Comparison of ENCODE assay signal across 15 mouse cellular contexts in the genomic region with DNA sequence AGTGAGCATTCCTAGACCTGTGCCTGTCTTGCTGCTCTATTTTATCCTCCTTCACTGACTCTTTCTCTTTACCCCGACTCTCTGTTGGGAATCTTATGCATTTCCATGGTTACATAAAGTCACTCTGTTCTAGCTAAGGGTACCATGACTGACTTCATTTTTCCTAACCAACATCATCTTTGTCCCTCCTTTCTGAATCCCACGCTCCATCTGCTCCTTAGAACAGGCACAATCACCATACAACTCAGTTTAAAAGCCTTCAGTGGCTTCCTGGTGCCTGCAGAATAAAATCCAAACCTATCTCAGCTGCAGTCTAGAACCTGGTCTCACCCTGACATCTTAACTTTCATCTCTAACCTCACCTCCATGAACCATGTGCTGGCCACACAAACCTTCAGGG. TPM values are rescaled to one million over a fixed set of nuclear protein-coding genes. Genes with fewer than 3 reads are reported as not detected.
DNase-seq lines count a peak whose midpoint lies in the region; ATAC-seq and TF ChIP-seq lines count a peak whose summit lies in the region.
"Had no signal": no experiment of that assay in that cellular context is flagged by ENCODE, and none has a peak within 500 bp of the region (broad histone marks: within the 10 kb centered on the region; RNA-seq: fewer than 3 reads in every experiment).

No protein-coding gene starts in this region.

- no peak for TF ChIP-seq CTCF in cerebellum, adult 2 months (IDR thresholded peaks at IDR 0.05; ENCODE audit: borderline replicate concordance, insufficient read depth, low read depth, low read length)

- WGBS in hindbrain, embryonic 10.5 days = 74% methylated on average over 2 of the region's 2 CpGs
- 66% methylated on average over 2 of the region's 2 CpGs for WGBS in hindbrain, embryonic 16.5 days
- WGBS in embryonic facial prominence, embryonic 10.5 days = 86% methylated on average over 2 of the region's 2 CpGs
- WGBS in liver, embryonic 15.5 days (ENCODE audit: insufficient replicate concordance) = 77% methylated on average over 2 of the region's 2 CpGs
- 72% methylated on average over 2 of the region's 2 CpGs for WGBS in cerebellum, adult 2 months

- no peak for DNase-seq in hindbrain, embryonic 10.5 days (ENCODE audit: low spot score)
- DNase-seq in embryonic facial prominence, embryonic 10.5 days (ENCODE audit: low spot score) = no peak
- peak; percentile 61 to 66 for DNase-seq in layer of hippocampus, adult 8-10 months (ENCODE audit: low spot score in 2 of 2)
- no peak for DNase-seq in cerebellum, adult 2 months
- no peak for DNase-seq in urinary bladder, postnatal 14 days (ENCODE audit: low spot score)
- DNase-seq: adrenal gland, postnatal 14 days; cerebellum, adult 18-20 months; gastrocnemius, postnatal 14 days; lung, postnatal 14 days had no signal

- ATAC-seq in hindbrain, embryonic 16.5 days = no peak
- no peak for ATAC-seq in liver, embryonic 15.5 days (ENCODE audit: insufficient read depth)
- ATAC-seq: midbrain, embryonic 16.5 days had no signal

- H3K4me3 ChIP-seq in hindbrain, embryonic 10.5 days = no peak overlapping the region
- H3K4me3 ChIP-seq in hindbrain, embryonic 16.5 days (ENCODE audit: low read length) = no peak overlapping the region
- no peak overlapping the region for H3K4me3 ChIP-seq in embryonic facial prominence, embryonic 10.5 days
- H3K4me3 ChIP-seq in liver, embryonic 15.5 days (replicated peaks) = peak overlapping the region; percentile 28; the same call in 1 of the 2 replicates
- H3K4me3 ChIP-seq in cerebellum, adult 2 months (replicated peaks; ENCODE audit: insufficient read depth, low read depth, low read length) = no peak overlapping the region
- H3K4me3 ChIP-seq: kidney, embryonic 15.5 days; neural tube, embryonic 15.5 days had no signal

- H3K4me2 ChIP-seq in hindbrain, embryonic 16.5 days (ENCODE audit: low read length) = no peak overlapping the region
- H3K4me2 ChIP-seq in liver, embryonic 15.5 days = peak overlapping the region; percentile 60
- H3K4me2 ChIP-seq: hindbrain, embryonic 14.5 days; kidney, embryonic 15.5 days; neural tube, embryonic 15.5 days had no signal

- no peaks in the 10 kb centered on the region for H3K9me3 ChIP-seq in hindbrain, embryonic 10.5 days
- H3K9me3 ChIP-seq in hindbrain, embryonic 16.5 days (ENCODE audit: control insufficient read depth, low read length) = no peaks in the 10 kb centered on the region
- H3K9me3 ChIP-seq in embryonic facial prominence, embryonic 10.5 days = no peaks in the 10 kb centered on the region
- no peaks in the 10 kb centered on the region for H3K9me3 ChIP-seq in liver, embryonic 15.5 days (replicated peaks)
- H3K9me3 ChIP-seq: kidney, embryonic 15.5 days; neural tube, embryonic 15.5 days had no signal

- TF ChIP-seq POLR2A in cerebellum, adult 2 months (IDR thresholded peaks at IDR 0.05; ENCODE audit: borderline replicate concordance, insufficient read depth, low read length) = no peak

- H3K9ac ChIP-seq in hindbrain, embryonic 16.5 days (ENCODE audit: low read depth, low read length) = no peak overlapping the region
- H3K9ac ChIP-seq in liver, embryonic 15.5 days = 0 out of 2 replicates have a peak overlapping the region, but pooled peaks have one; percentile 6
- H3K9ac ChIP-seq: hindbrain, embryonic 14.5 days; kidney, embryonic 15.5 days; neural tube, embryonic 15.5 days had no signal

- H3K27me3 ChIP-seq in hindbrain, embryonic 10.5 days (ENCODE audit: insufficient read depth, poor library complexity, severe bottlenecking) = no peaks in the 10 kb centered on the region
- no peaks in the 10 kb centered on the region for H3K27me3 ChIP-seq in hindbrain, embryonic 16.5 days (replicated peaks; ENCODE audit: control insufficient read depth, insufficient read depth, low read length)
- H3K27me3 ChIP-seq in embryonic facial prominence, embryonic 10.5 days (replicated peaks; ENCODE audit: low read depth, poor library complexity, severe bottlenecking) = no peaks in the 10 kb centered on the region
- H3K27me3 ChIP-seq in liver, embryonic 15.5 days = no peaks in the 10 kb centered on the region
- H3K27me3 ChIP-seq in cerebellum, adult 2 months (ENCODE audit: control insufficient read depth, insufficient read depth, low read length) = no peaks in the 10 kb centered on the region; the same call in 1 of the 2 replicates
- H3K27me3 ChIP-seq: kidney, embryonic 15.5 days; neural tube, embryonic 15.5 days had no signal

- no peaks in the 10 kb centered on the region for H3K36me3 ChIP-seq in hindbrain, embryonic 10.5 days
- H3K36me3 ChIP-seq in hindbrain, embryonic 16.5 days (ENCODE audit: control insufficient read depth, insufficient read depth, low read length) = peaks cover 2% of the 10 kb centered on the region; the same call in 1 of the 2 replicates
- H3K36me3 ChIP-seq in embryonic facial prominence, embryonic 10.5 days (replicated peaks) = no peaks in the 10 kb centered on the region
- H3K36me3 ChIP-seq in liver, embryonic 15.5 days (replicated peaks) = peaks cover 11% of the 10 kb centered on the region; the same call in 1 of the 2 replicates
- H3K36me3 ChIP-seq: kidney, embryonic 15.5 days had no signal

- H3K4me1 ChIP-seq in hindbrain, embryonic 10.5 days (replicated peaks) = peaks cover 15% of the 10 kb centered on the region
- H3K4me1 ChIP-seq in hindbrain, embryonic 16.5 days (ENCODE audit: control insufficient read depth, insufficient read depth, low read depth, low read length) = 0 out of 2 replicates have a peak, but pooled peaks cover 2% of the 10 kb centered on the region
- H3K4me1 ChIP-seq in embryonic facial prominence, embryonic 10.5 days = peaks cover 22% of the 10 kb centered on the region
- peaks cover 64% of the 10 kb centered on the region for H3K4me1 ChIP-seq in liver, embryonic 15.5 days (replicated peaks)
- peaks cover 9% of the 10 kb centered on the region for H3K4me1 ChIP-seq in cerebellum, adult 2 months (ENCODE audit: control insufficient read depth, insufficient read depth, low read length)

- H3K27ac ChIP-seq in hindbrain, embryonic 10.5 days = peak overlapping the region; percentile 59; the same call in 1 of the 2 replicates
- H3K27ac ChIP-seq in hindbrain, embryonic 16.5 days (ENCODE audit: low read depth, low read length) = no peak overlapping the region
- H3K27ac ChIP-seq in embryonic facial prominence, embryonic 10.5 days (replicated peaks) = 0 out of 2 replicates have a peak overlapping the region, but pooled peaks have one; percentile 40
- peak overlapping the region; percentile 84 for H3K27ac ChIP-seq in liver, embryonic 15.5 days (replicated peaks)
- H3K27ac ChIP-seq in cerebellum, adult 2 months (ENCODE audit: insufficient read depth, low read length) = no peak overlapping the region
- H3K27ac ChIP-seq: hindbrain, embryonic 14.5 days; kidney, embryonic 15.5 days; neural tube, embryonic 15.5 days had no signal

RNA-seq across cellular contexts. Expression of a gene that starts 26.9 kb away (rescaled TPM):
- polyA plus RNA-seq in hindbrain, embryonic 10.5 days (2016; fragmentation: Nextera tagmentation; extraction: Ambion mirVana) = 105 and 123 TPM in 2 replicates
- 9.9 and 13.9 TPM in 2 replicates for polyA plus RNA-seq in hindbrain, embryonic 16.5 days (2015; fragmentation: Nextera tagmentation; extraction: Ambion mirVana)
- 122 and 133 TPM in 2 replicates for polyA plus RNA-seq in embryonic facial prominence, embryonic 10.5 days (2016; fragmentation: Nextera tagmentation; extraction: Ambion mirVana)
- total RNA-seq in layer of hippocampus, adult 8-10 months (2022) = 10 to 100 TPM; 10.5 to 13.6 (median 13.4) TPM
- 68.0 and 70.4 TPM in 2 replicates for polyA plus RNA-seq in liver, embryonic 15.5 days (2015; fragmentation: Nextera tagmentation; extraction: Ambion mirVana)
- polyA plus RNA-seq in cerebellum, adult 2 months (2012; rRNA removed) = 20.1 and 23.2 TPM in 2 replicates

Comparison
In these comparisons a context has a peak if more than half of its experiments do, and no peak if none do; other contexts are left out.
1. H3K27ac ChIP-seq: peak in hindbrain, embryonic 10.5 days (single experiment), embryonic facial prominence, embryonic 10.5 days (single experiment) and liver, embryonic 15.5 days (single experiment); none in hindbrain, embryonic 16.5 days (single experiment) and cerebellum, adult 2 months (single experiment).
2. DNase-seq: peak in layer of hippocampus, adult 8-10 months (2 of 2); none in hindbrain, embryonic 10.5 days (single experiment), embryonic facial prominence, embryonic 10.5 days (single experiment), cerebellum, adult 2 months (0 of 2) and urinary bladder, postnatal 14 days (single experiment).